Mouse (Mus musculus) lung, adult 2 months (tissue): Measurements from ENCODE around the gene 2310057M21Rik. TPM values are rescaled to one million over a fixed set of nuclear protein-coding genes. Genes with fewer than 3 reads are reported as not detected.
"Not testable (repeated sequence)": the region's sequence is repeated elsewhere in the genome, so short reads cannot be mapped to it uniquely, and the experiment has no call there.

Experiments
- DNase-seq: peaks from one replicate; pipeline ENCODE4 v3.0.0; 2022
- H3K4me1 ChIP-seq: fragments of 200-500 bp; 2 replicates; pipeline ENCODE4 v1.6.1; 2011; ENCODE audit warnings: low read length; ENCODE audit not compliant: control insufficient read depth, insufficient read depth
- H3K4me3 ChIP-seq: fragments of 200-500 bp; replicated peaks from 2 replicates; pipeline ENCODE3; 2011; ENCODE audit warnings: low read depth, mild to moderate bottlenecking, control low read depth, low read length; ENCODE audit errors: extremely low read depth
- CTCF ChIP-seq: fragments of 200-500 bp; IDR thresholded peaks from 2 replicates; pipeline ENCODE4 v1.5.1; 2011; ENCODE audit warnings: mild to moderate bottlenecking, low read length, control low read depth; ENCODE audit not compliant: insufficient read depth
- POLR2A ChIP-seq: fragments of 200-500 bp; IDR thresholded peaks from 2 replicates; pipeline ENCODE4 v1.6.1; 2011; ENCODE audit warnings: low read depth, mild to moderate bottlenecking, control low read depth, low read length, borderline replicate concordance; ENCODE audit errors: extremely low read depth
- WGBS: fragments of 180-500 bp; shearing (Covaris S2); methylation state at CpG from one replicate; pipeline ENCODE4 v1.1.7; 2018; 5-methylcytosine and 5-hydroxymethylcytosine counted together
- polyA plus RNA-seq: library from polyadenylated mRNA; depleted of rRNA; stranded (reverse); fragments of >200 nt; gene quantifications from 2 replicates; pipeline ENCODE4 v1.2.3, GENCODE M21; 2012; rRNA removed

Gene 2310057M21Rik
- polyA plus RNA-seq, result 4.0 and 5.2 TPM in 2 replicates

GRCm38 (mm10) chr7:131362615-131363300 lies at the start of gene 2310057M21Rik:
2310057M21Rik (minus strand) TSS chr7:131362759.
- peak; percentile 88 for DNase-seq
- under 1% methylated on average over 55 of the region's 55 CpGs for WGBS
- Histone ChIP-seq H3K4me1 (no peaks in the 10 kb centered on the region; the same call in 1 of the 2 replicates), H3K4me3 (peak within 1 kb of the TSS; percentile 91)
- TF ChIP-seq POLR2A (peak; percentile 51; the same call in 1 of the 2 replicates), CTCF (no peak)

DNA sequence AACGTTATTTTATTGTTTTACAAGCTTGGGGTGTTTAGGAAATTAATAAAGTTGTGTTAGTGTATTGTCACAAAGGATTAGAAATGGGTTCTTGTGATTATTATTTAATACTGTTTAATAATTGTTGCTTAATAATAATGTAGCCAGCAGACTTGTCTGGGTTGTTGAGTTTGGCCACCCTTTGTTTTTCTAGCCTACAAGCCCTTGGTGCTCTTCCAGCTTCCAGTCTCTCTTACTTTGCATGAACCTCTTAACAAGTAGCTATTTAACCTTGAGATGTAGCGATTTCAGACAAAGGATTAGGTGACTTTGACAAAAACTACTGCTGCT lies 49.3 kb upstream of the 2310057M21Rik start:
- peak overlapping the region; percentile 20 for H3K4me3 ChIP-seq
- no peak for DNase-seq
- 31% methylated on average over 2 of the region's 2 CpGs for WGBS
- TF ChIP-seq POLR2A, result no peak
- no peak for TF ChIP-seq CTCF
- H3K4me1 ChIP-seq, result peaks cover 6% of the 10 kb centered on the region

DNA sequence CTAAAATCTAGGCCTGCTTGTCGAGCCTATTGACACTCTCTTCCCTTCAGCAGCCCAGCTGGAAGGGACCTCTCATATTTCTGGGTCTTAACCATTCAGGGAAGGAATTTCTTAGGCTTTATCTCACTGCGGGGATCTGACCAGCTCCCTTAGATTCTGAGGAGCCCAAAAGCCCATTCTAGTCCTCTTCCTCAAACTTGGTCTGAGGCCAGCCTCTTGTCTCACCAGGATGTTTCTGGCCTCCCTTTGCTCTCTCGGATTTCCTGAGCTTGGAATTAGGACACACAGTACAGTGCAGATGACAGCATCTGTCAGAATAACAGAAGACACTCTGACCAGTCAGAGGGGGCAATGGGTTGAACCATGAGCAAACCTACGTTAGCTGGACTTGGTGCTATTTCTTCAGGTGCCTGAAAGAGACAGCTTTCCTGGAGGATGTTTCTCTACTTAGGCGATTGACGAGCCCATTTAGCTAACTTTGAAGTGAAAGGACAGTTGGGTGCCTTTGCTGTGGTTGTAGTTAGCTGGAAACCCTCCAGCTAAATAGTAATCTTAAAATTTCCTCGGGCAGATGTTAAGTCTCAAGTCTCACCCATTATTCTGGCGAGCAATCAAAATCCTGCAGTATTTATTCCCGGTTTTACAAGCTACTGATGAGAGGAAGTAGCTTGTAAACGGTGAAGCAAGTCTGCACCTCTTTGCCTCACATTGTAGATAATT lies 48.8 kb upstream of the 2310057M21Rik start:
- H3K4me3 ChIP-seq, result peak overlapping the region; percentile 57
- peak; percentile 41 for DNase-seq
- H3K4me1 ChIP-seq, result peaks cover 6% of the 10 kb centered on the region
- 15% methylated on average over 10 of the region's 10 CpGs for WGBS
- TF ChIP-seq CTCF, result no peak
- TF ChIP-seq POLR2A, result no peak

GRCm38 (mm10) chr7:131410416-131411058 lies 48.0 kb upstream of the 2310057M21Rik start, which contains the start of the genes Ikzf5 and Acadsb:
Ikzf5 (minus strand) TSS chr7:131410521.
Acadsb (plus strand) TSS chr7:131410601.
- TF ChIP-seq CTCF (no peak), POLR2A (peak; percentile 87)
- peak; percentile 100 for DNase-seq
- H3K4me3 ChIP-seq, result peak within 1 kb of the TSS; percentile 92
- under 1% methylated on average over 42 of the region's 42 CpGs for WGBS
- H3K4me1 ChIP-seq, result peaks cover 6% of the 10 kb centered on the region

GRCm38 (mm10) chr7:131409988-131410385 lies 47.4 kb upstream of the 2310057M21Rik start:
- peaks cover 6% of the 10 kb centered on the region for H3K4me1 ChIP-seq
- WGBS, result under 1% methylated on average over 38 of the region's 38 CpGs
- DNase-seq, result no peak
- peak overlapping the region; percentile 92 for H3K4me3 ChIP-seq
- TF ChIP-seq CTCF (no peak), POLR2A (no peak)

DNA sequence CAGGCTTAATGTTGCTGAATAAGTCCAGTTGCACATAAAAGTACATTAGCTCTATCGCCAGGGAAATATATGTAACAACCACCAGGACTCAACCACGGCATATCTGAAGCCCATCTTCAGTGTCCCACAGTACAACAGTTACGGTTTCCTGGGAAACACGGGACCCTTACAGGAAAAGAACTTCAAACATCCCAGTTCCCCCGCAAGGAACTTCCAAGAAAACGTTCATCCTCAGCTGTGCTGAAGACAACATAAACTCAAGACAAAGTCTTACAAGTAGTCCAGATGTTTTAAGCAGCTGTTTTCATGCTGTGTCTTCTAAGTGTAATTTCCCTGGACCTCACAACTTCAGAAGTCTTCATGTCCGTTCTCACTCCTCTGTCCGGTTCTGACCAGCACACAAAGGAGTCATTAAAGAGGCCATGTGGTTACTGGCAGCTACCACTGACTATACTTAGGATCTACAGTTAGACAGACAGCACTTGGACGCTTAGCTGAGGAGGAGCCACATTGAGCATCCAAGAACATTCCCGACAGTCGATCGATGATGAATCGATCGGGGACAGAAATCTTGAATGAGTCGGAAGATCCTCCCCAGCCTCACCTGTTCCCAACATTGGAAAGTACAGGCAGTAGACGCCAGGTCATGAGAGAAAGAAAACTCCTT lies 46.9 kb upstream of the 2310057M21Rik start:
- DNase-seq, result no peak
- H3K4me1 ChIP-seq, result peaks cover 6% of the 10 kb centered on the region
- H3K4me3 ChIP-seq, result peak overlapping the region; percentile 92
- TF ChIP-seq POLR2A, result no peak
- TF ChIP-seq CTCF, result no peak
- WGBS, result 4% methylated on average over 16 of the region's 16 CpGs

GRCm38 (mm10) chr7:131391761-131392160 lies 29.2 kb upstream of the 2310057M21Rik start:
- H3K4me3 ChIP-seq, DNase-seq, H3K4me1 ChIP-seq: not testable (repeated sequence)
- 89% methylated on average over 7 of the region's 7 CpGs for whole genome bisulfite sequencing

DNA sequence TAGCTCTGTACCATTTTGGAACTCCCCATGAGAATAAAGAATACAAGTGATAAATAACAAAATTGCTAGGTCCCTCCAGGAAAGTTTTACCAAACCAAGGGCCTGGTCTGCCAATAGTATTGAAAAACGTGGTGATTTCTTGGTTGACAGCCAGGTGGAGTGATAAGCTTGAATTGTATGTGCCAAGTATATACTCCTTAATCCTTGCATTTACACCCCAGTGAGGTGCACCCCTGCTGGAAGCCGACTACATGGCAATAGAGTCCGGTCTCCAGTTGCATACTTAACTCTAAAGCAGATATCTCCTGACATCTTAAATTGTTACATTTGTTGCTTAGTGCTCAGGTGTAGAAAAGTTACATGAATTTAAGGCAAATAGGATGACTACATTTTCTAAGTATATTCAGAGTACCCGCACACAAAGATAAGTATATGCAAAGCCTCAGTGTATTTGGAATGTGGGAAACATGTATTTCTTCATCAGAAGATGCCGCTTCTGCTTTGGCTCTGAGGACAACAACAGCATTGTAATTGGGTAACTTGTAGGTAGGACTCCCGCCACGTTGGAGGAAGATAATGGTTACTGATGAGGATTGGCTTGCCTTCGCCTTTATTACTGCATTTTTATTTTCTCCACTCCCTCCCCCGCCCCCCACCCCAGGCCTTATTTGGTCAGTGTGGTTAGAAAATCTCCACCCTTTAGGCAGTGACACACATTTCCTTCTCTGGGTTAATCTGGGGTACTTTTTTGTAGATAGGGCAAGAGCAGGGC lies 9.5 kb upstream of the 2310057M21Rik start:
- peaks cover 6% of the 10 kb centered on the region for H3K4me1 ChIP-seq
- no peak overlapping the region for H3K4me3 ChIP-seq
- WGBS, result 71% methylated on average over 9 of the region's 9 CpGs
- TF ChIP-seq POLR2A, result no peak
- no peak for TF ChIP-seq CTCF
- no peak for DNase-seq

GRCm38 (mm10) chr7:131371470-131371860 lies 8.9 kb upstream of the 2310057M21Rik start:
- Histone ChIP-seq H3K4me3 (peak overlapping the region; percentile 82), H3K4me1 (peaks cover 6% of the 10 kb centered on the region)
- 4% methylated on average over 9 of the region's 9 CpGs for WGBS
- DNase-seq, result no peak
- TF ChIP-seq POLR2A (no peak), CTCF (no peak)
